Mouse (Mus musculus): ENCODE measurements around the gene Sipa1l1.

- TF ChIP-seq GATA1 (IDR thresholded peaks at IDR 0.05; ENCODE audit: low read length): no peak
- TF ChIP-seq TAL1 (IDR thresholded peaks at IDR 0.05; ENCODE audit: low read length): no peak
Measured at GRCm38 (mm10) chr12:82285018-82285417, 115.9 kb downstream of the Sipa1l1 start.

Data from erythroblast, embryonic 14.5 days (primary cell).